Mouse (Mus musculus): Measurements from ENCODE around the gene Gsta2. TPM values are rescaled to one million over a fixed set of nuclear protein-coding genes. Genes with fewer than 3 reads are reported as not detected.

Gene Gsta2
- polyA plus RNA-seq, 1 experiment: not detected

GRCm38 (mm10) chr9:78365850-78366544 is 10.4 kb upstream of the Gsta2 start:
- Histone ChIP-seq H3K27ac (ENCODE audit: insufficient read depth, low read depth, low read length) (no peak overlapping the region), H3K4me3 (ENCODE audit: low read depth, low read length) (no peak overlapping the region), H3K27me3 (ENCODE audit: control insufficient read depth, insufficient read depth, low read length) (no peaks in the 10 kb centered on the region), H3K4me1 (ENCODE audit: control insufficient read depth, insufficient read depth, insufficient read length, low read length) (no peaks in the 10 kb centered on the region), H3K36me3 (ENCODE audit: control insufficient read depth, insufficient read depth, low read length) (no peaks in the 10 kb centered on the region)
- TF ChIP-seq POLR2A (IDR thresholded peaks at IDR 0.05; ENCODE audit: low read depth, low read length) (no peak), CTCF (IDR thresholded peaks at IDR 0.05; ENCODE audit: extremely low read depth, insufficient read length, insufficient replicate concordance, low read depth, low read length) (no peak)
- WGBS: 57% methylated on average over 13 of the region's 13 CpGs

- TF ChIP-seq POLR2A (IDR thresholded peaks at IDR 0.05; ENCODE audit: low read depth, low read length): no peak
- TF ChIP-seq CTCF (IDR thresholded peaks at IDR 0.05; ENCODE audit: extremely low read depth, insufficient read length, insufficient replicate concordance, low read depth, low read length): no peak
- WGBS: 93% methylated on average over 6 of the region's 6 CpGs
- H3K27me3 ChIP-seq (ENCODE audit: control insufficient read depth, insufficient read depth, low read length): no peaks in the 10 kb centered on the region
- no peaks in the 10 kb centered on the region for H3K4me1 ChIP-seq (ENCODE audit: control insufficient read depth, insufficient read depth, insufficient read length, low read length)
- H3K4me3 ChIP-seq (ENCODE audit: low read depth, low read length): no peak overlapping the region
- no peaks in the 10 kb centered on the region for H3K36me3 ChIP-seq (ENCODE audit: control insufficient read depth, insufficient read depth, low read length)
- no peak overlapping the region for H3K27ac ChIP-seq (ENCODE audit: insufficient read depth, low read depth, low read length)
These were observed 9.1 kb upstream of the Gsta2 start for GRCm38 (mm10) chr9:78364701-78365100.

GRCm38 (mm10) chr9:78363374-78363773 is 7.8 kb upstream of the Gsta2 start:
- TF ChIP-seq CTCF (IDR thresholded peaks at IDR 0.05; ENCODE audit: extremely low read depth, insufficient read length, insufficient replicate concordance, low read depth, low read length) (no peak), POLR2A (IDR thresholded peaks at IDR 0.05; ENCODE audit: low read depth, low read length) (no peak)
- 57% methylated on average over 6 of the region's 6 CpGs for WGBS

GRCm38 (mm10) chr9:78360484-78360872 is 4.9 kb upstream of the Gsta2 start:
- Histone ChIP-seq H3K27me3 (ENCODE audit: control insufficient read depth, insufficient read depth, low read length) (no peaks in the 10 kb centered on the region), H3K4me1 (ENCODE audit: control insufficient read depth, insufficient read depth, insufficient read length, low read length) (peaks cover 5% of the 10 kb centered on the region; the same call in 1 of the 2 replicates), H3K27ac (ENCODE audit: insufficient read depth, low read depth, low read length) (no peak overlapping the region), H3K4me3 (ENCODE audit: low read depth, low read length) (no peak overlapping the region), H3K36me3 (ENCODE audit: control insufficient read depth, insufficient read depth, low read length) (no peaks in the 10 kb centered on the region)
- 53% methylated on average over 2 of the region's 2 CpGs for WGBS
- TF ChIP-seq CTCF (IDR thresholded peaks at IDR 0.05; ENCODE audit: extremely low read depth, insufficient read length, insufficient replicate concordance, low read depth, low read length): no peak
- TF ChIP-seq POLR2A (IDR thresholded peaks at IDR 0.05; ENCODE audit: low read depth, low read length): no peak

More at GRCm38 (mm10) chr9:78363374-78363773, 7.8 kb upstream of the Gsta2 start:
- Histone ChIP-seq H3K27me3 (ENCODE audit: control insufficient read depth, insufficient read depth, low read length) (no peaks in the 10 kb centered on the region), H3K36me3 (ENCODE audit: control insufficient read depth, insufficient read depth, low read length) (no peaks in the 10 kb centered on the region), H3K4me3 (ENCODE audit: low read depth, low read length) (no peak overlapping the region), H3K27ac (ENCODE audit: insufficient read depth, low read depth, low read length) (no peak overlapping the region), H3K4me1 (ENCODE audit: control insufficient read depth, insufficient read depth, insufficient read length, low read length) (no peaks in the 10 kb centered on the region)

- TF ChIP-seq POLR2A (IDR thresholded peaks at IDR 0.05; ENCODE audit: low read depth, low read length) (no peak), CTCF (IDR thresholded peaks at IDR 0.05; ENCODE audit: extremely low read depth, insufficient read length, insufficient replicate concordance, low read depth, low read length) (no peak)
These were observed 4.3 kb upstream of the Gsta2 start for GRCm38 (mm10) chr9:78359750-78360483.

GRCm38 (mm10) chr9:78358053-78358452 is 2.5 kb upstream of the Gsta2 start:
- no peaks in the 10 kb centered on the region for H3K36me3 ChIP-seq (ENCODE audit: control insufficient read depth, insufficient read depth, low read length)
- no peak overlapping the region for H3K27ac ChIP-seq (ENCODE audit: insufficient read depth, low read depth, low read length)
- H3K4me1 ChIP-seq (ENCODE audit: control insufficient read depth, insufficient read depth, insufficient read length, low read length): peaks cover 5% of the 10 kb centered on the region; the same call in 1 of the 2 replicates
- no peak overlapping the region for H3K4me3 ChIP-seq (ENCODE audit: low read depth, low read length)
- WGBS: 9% methylated on average over 9 of the region's 9 CpGs
- no peak for TF ChIP-seq POLR2A (IDR thresholded peaks at IDR 0.05; ENCODE audit: low read depth, low read length)
- TF ChIP-seq CTCF (IDR thresholded peaks at IDR 0.05; ENCODE audit: extremely low read depth, insufficient read length, insufficient replicate concordance, low read depth, low read length): peak; percentile 68; the same call in 1 of the 2 replicates
- no peaks in the 10 kb centered on the region for H3K27me3 ChIP-seq (ENCODE audit: control insufficient read depth, insufficient read depth, low read length)

More at GRCm38 (mm10) chr9:78359750-78360483, 4.3 kb upstream of the Gsta2 start:
- no peaks in the 10 kb centered on the region for H3K36me3 ChIP-seq (ENCODE audit: control insufficient read depth, insufficient read depth, low read length)
- H3K27ac ChIP-seq (ENCODE audit: insufficient read depth, low read depth, low read length): no peak overlapping the region
- 86% methylated on average over 6 of the region's 6 CpGs for WGBS
- H3K4me1 ChIP-seq (ENCODE audit: control insufficient read depth, insufficient read depth, insufficient read length, low read length): peaks cover 5% of the 10 kb centered on the region; the same call in 1 of the 2 replicates
- no peaks in the 10 kb centered on the region for H3K27me3 ChIP-seq (ENCODE audit: control insufficient read depth, insufficient read depth, low read length)
- H3K4me3 ChIP-seq (ENCODE audit: low read depth, low read length): no peak overlapping the region

Measured in small intestine, adult 2 months (tissue).